Mouse (Mus musculus) intestine, postnatal 0 days (tissue): ENCODE measurements around the gene Gm10337. TPM values are rescaled to one million over a fixed set of nuclear protein-coding genes. Genes with fewer than 3 reads are reported as not detected.

ENCODE experiments used
- ATAC-seq: fragments of 200-750 bp; cut with Nextera tagmentation; 2 replicates; pipeline ENCODE4 v1.8.0; 2017; ENCODE audit warnings: mild to moderate bottlenecking, moderate TSS enrichment, moderate library complexity
- H3K27ac ChIP-seq: fragments of 300-500 bp; sonication (generic); 2 replicates; pipeline ENCODE4 v1.5.1; 2014; ENCODE audit warnings: mild to moderate bottlenecking, low read depth, low read length, moderate library complexity
- H3K27me3 ChIP-seq: fragments of 300-500 bp; sonication (generic); replicated peaks from 2 replicates; pipeline ENCODE4 v1.6.1; 2014; ENCODE audit warnings: low read length, mixed read lengths; ENCODE audit not compliant: control insufficient read depth, insufficient read depth
- H3K36me3 ChIP-seq: fragments of 300-500 bp; sonication (generic); 2 replicates; pipeline ENCODE4 v1.6.1; 2014; ENCODE audit warnings: mild to moderate bottlenecking, moderate library complexity; ENCODE audit not compliant: control insufficient read depth, insufficient read depth
- H3K4me1 ChIP-seq: fragments of 300-500 bp; sonication (generic); replicated peaks from 2 replicates; pipeline ENCODE4 v1.6.1; 2014; ENCODE audit warnings: antibody characterized with exemption, low read length, mixed read lengths; ENCODE audit not compliant: control insufficient read depth, insufficient read depth
- H3K4me2 ChIP-seq: fragments of 300-500 bp; sonication (generic); replicated peaks from 2 replicates; pipeline ENCODE4 v1.6.1; 2014; ENCODE audit warnings: low read depth, mild to moderate bottlenecking, moderate library complexity
- H3K4me3 ChIP-seq: fragments of 300-500 bp; sonication (generic); 2 replicates; pipeline ENCODE4 v1.5.1; 2014; ENCODE audit warnings: low read depth, low read length
- H3K9ac ChIP-seq: fragments of 300-500 bp; sonication (generic); 2 replicates; pipeline ENCODE4 v1.6.1; 2014; ENCODE audit warnings: mild to moderate bottlenecking, low read depth, low read length
- H3K9me3 ChIP-seq: fragments of 300-500 bp; sonication (generic); 2 replicates; pipeline ENCODE4 v1.6.1; 2016; ENCODE audit warnings: mixed run types; ENCODE audit not compliant: control insufficient read depth
- CTCF ChIP-seq: sonication (generic); IDR thresholded peaks from 2 replicates; pipeline ENCODE4 v1.5.1; 2016; ENCODE audit warnings: low read depth, mild to moderate bottlenecking, control low read depth, antibody characterized with exemption, moderate library complexity
- WGBS: fragments of 180-500 bp; shearing (Covaris S2); extraction: QIAGEN DNeasy Blood & Tissue Kit; methylation state at CpG from one replicate; pipeline ENCODE4 v1.1.7; 2014; 5-methylcytosine and 5-hydroxymethylcytosine counted together
- polyA plus RNA-seq: library from polyadenylated mRNA; unstranded; fragments of >200 nt; fragmentation: Nextera tagmentation; extraction: Ambion mirVana; gene quantifications from 2 replicates; pipeline ENCODE4 v1.2.1, GENCODE M21; 2015

Gm10337 gene
- polyA plus RNA-seq, 1 experiment from 2014 or later = not detected

- TF ChIP-seq CTCF = no peak
- WGBS = 44% methylated on average over 16 of the region's 17 CpGs
- H3K4me3 ChIP-seq = peak overlapping the region; percentile 65
These were observed 16.0 kb downstream of the Gm10337 start for GRCm38 (mm10) chr15:102519211-102520141.

GRCm38 (mm10) chr15:102520416-102520815, 16.9 kb downstream of the Gm10337 start:
- Histone ChIP-seq H3K27ac (no peak overlapping the region), H3K9ac (no peak overlapping the region), H3K36me3 (peaks cover 25% of the 10 kb centered on the region), H3K4me2 (no peak overlapping the region), H3K4me3 (no peak overlapping the region), H3K4me1 (no peaks in the 10 kb centered on the region), H3K27me3 (no peaks in the 10 kb centered on the region), H3K9me3 (no peaks in the 10 kb centered on the region)
- TF ChIP-seq CTCF = no peak
- no peak for ATAC-seq
- WGBS = 49% methylated on average over 4 of the region's 4 CpGs

More at GRCm38 (mm10) chr15:102519211-102520141, 16.0 kb downstream of the Gm10337 start:
- H3K27me3 ChIP-seq = no peaks in the 10 kb centered on the region
- H3K36me3 ChIP-seq = peaks cover 24% of the 10 kb centered on the region
- H3K4me2 ChIP-seq = peak overlapping the region; percentile 79
- H3K9ac ChIP-seq = peak overlapping the region; percentile 74
- no peaks in the 10 kb centered on the region for H3K9me3 ChIP-seq
- no peak for ATAC-seq
- H3K27ac ChIP-seq = no peak overlapping the region
- H3K4me1 ChIP-seq = no peaks in the 10 kb centered on the region

- 84% methylated on average over 4 of the region's 4 CpGs for WGBS
- Histone ChIP-seq H3K4me1 (no peaks in the 10 kb centered on the region), H3K27me3 (no peaks in the 10 kb centered on the region), H3K9me3 (no peaks in the 10 kb centered on the region), H3K36me3 (peaks cover 33% of the 10 kb centered on the region), H3K4me2 (no peak overlapping the region), H3K27ac (no peak overlapping the region), H3K4me3 (no peak overlapping the region), H3K9ac (no peak overlapping the region)
- no peak for TF ChIP-seq CTCF
- ATAC-seq = no peak
These were observed 18.0 kb downstream of the Gm10337 start for GRCm38 (mm10) chr15:102521480-102521879.

- 11% methylated on average over 3 of the region's 3 CpGs for WGBS
- TF ChIP-seq CTCF = peak; percentile 97
- H3K4me3 ChIP-seq = no peak within 1 kb of the TSS
- no peaks in the 10 kb centered on the region for H3K27me3 ChIP-seq
- H3K36me3 ChIP-seq = peaks cover 54% of the 10 kb centered on the region
- H3K9me3 ChIP-seq = no peaks in the 10 kb centered on the region
- H3K27ac ChIP-seq = no peak within 1 kb of the TSS
- no peak within 1 kb of the TSS for H3K9ac ChIP-seq
- ATAC-seq = no peak
- no peak within 1 kb of the TSS for H3K4me2 ChIP-seq
- H3K4me1 ChIP-seq = no peaks in the 10 kb centered on the region
These were observed 21.5 kb downstream of the Gm10337 start, which contains the start of gene Npff for GRCm38 (mm10) chr15:102524892-102525485. TSS of gene Npff (minus strand) at chr15:102524942.

GRCm38 (mm10) chr15:102526111-102527002, 22.8 kb downstream of the Gm10337 start:
- ATAC-seq = no peak
- Histone ChIP-seq H3K27ac (no peak overlapping the region), H3K9ac (no peak overlapping the region), H3K9me3 (no peaks in the 10 kb centered on the region), H3K4me1 (no peaks in the 10 kb centered on the region), H3K27me3 (no peaks in the 10 kb centered on the region), H3K4me2 (no peak overlapping the region), H3K4me3 (no peak overlapping the region), H3K36me3 (peaks cover 61% of the 10 kb centered on the region)
- TF ChIP-seq CTCF = no peak
- 78% methylated on average over 6 of the region's 6 CpGs for WGBS

- TF ChIP-seq CTCF = peak; percentile 58
- ATAC-seq = no peak
- Histone ChIP-seq H3K4me3 (no peak overlapping the region), H3K9ac (no peak overlapping the region), H3K4me1 (no peaks in the 10 kb centered on the region), H3K4me2 (no peak overlapping the region), H3K27me3 (no peaks in the 10 kb centered on the region), H3K36me3 (peaks cover 58% of the 10 kb centered on the region), H3K9me3 (no peaks in the 10 kb centered on the region), H3K27ac (no peak overlapping the region)
- WGBS = 80% methylated on average over 3 of the region's 3 CpGs
These were observed 24.4 kb downstream of the Gm10337 start for GRCm38 (mm10) chr15:102527936-102528335.
